Mouse (Mus musculus) forebrain, embryonic 12.5 days (tissue): ENCODE results near the gene Btbd1. TPM values are rescaled to one million over a fixed set of nuclear protein-coding genes. Genes with fewer than 3 reads are reported as not detected.

Source experiments
- ATAC-seq: fragments of 200-750 bp; cut with Nextera tagmentation; 2 replicates; pipeline ENCODE4 v1.8.0; 2017; ENCODE audit warnings: moderate TSS enrichment; ENCODE audit not compliant: low FRiP score
- H3K27ac ChIP-seq: fragments of 300-500 bp; sonication (generic); 2 replicates; pipeline ENCODE4 v1.5.1; 2016; ENCODE audit warnings: mild to moderate bottlenecking
- H3K27me3 ChIP-seq: fragments of 300-500 bp; sonication (generic); 2 replicates; pipeline ENCODE4 v1.6.1; 2016; ENCODE audit warnings: mild to moderate bottlenecking
- H3K36me3 ChIP-seq: fragments of 300-500 bp; sonication (generic); replicated peaks from 2 replicates; pipeline ENCODE4 v1.6.1; 2016; ENCODE audit warnings: mild to moderate bottlenecking
- H3K4me1 ChIP-seq: fragments of 300-500 bp; sonication (generic); 2 replicates; pipeline ENCODE4 v1.6.1; 2016
- H3K4me2 ChIP-seq: fragments of 300-500 bp; sonication (generic); 2 replicates; pipeline ENCODE4 v1.6.1; 2016; ENCODE audit warnings: mild to moderate bottlenecking, moderate library complexity
- H3K4me3 ChIP-seq: fragments of 300-500 bp; sonication (generic); replicated peaks from 2 replicates; pipeline ENCODE4 v1.5.1; 2016; ENCODE audit warnings: mild to moderate bottlenecking
- H3K9ac ChIP-seq: fragments of 300-500 bp; sonication (generic); 2 replicates; pipeline ENCODE4 v1.6.1; 2016; ENCODE audit warnings: mild to moderate bottlenecking
- H3K9me3 ChIP-seq: fragments of 300-500 bp; sonication (generic); 2 replicates; pipeline ENCODE4 v1.6.1; 2016
- WGBS: fragments of 180-500 bp; shearing (Covaris S2); methylation state at CpG from one replicate; pipeline ENCODE4 v1.1.7; 2016; 5-methylcytosine and 5-hydroxymethylcytosine counted together
- polyA plus RNA-seq: library from polyadenylated mRNA; unstranded; fragments of >200 nt; fragmentation: Nextera tagmentation; extraction: Ambion mirVana; gene quantifications from 2 replicates; pipeline ENCODE4 v1.2.1, GENCODE M21; 2016

Btbd1 gene
- polyA plus RNA-seq, 1 experiment from 2014 or later, result 101 TPM

DNA sequence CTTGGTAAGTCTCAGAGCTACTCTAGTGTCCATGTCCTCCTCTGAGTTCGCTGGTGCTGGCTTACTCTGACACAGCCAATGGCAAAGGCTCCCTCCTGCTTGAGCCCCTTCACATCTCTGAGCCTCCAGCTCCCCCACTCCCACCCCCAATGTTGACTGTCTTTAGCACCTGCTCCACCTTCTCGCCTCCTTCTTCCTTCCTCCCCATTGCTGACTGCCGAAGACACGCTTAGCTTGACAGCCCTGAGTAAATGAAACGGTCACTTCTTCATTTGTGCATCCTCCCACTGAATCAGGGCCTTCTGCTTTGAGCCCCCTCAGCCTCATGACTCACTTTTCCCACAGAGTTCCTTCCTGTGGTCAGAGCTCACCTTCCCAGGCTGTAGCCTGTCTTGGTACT, 31.8 kb upstream of the Btbd1 start:
- no peaks in the 10 kb centered on the region for H3K9me3 ChIP-seq
- H3K9ac ChIP-seq, result no peak overlapping the region
- no peak overlapping the region for H3K27ac ChIP-seq
- no peaks in the 10 kb centered on the region for H3K36me3 ChIP-seq
- no peak overlapping the region for H3K4me3 ChIP-seq
- H3K4me1 ChIP-seq, result peaks cover 25% of the 10 kb centered on the region
- no peak for ATAC-seq
- H3K27me3 ChIP-seq, result peaks cover 52% of the 10 kb centered on the region
- no peak overlapping the region for H3K4me2 ChIP-seq
- WGBS, result 87% methylated on average over 5 of the region's 5 CpGs

- Histone ChIP-seq H3K36me3 (no peaks in the 10 kb centered on the region), H3K9me3 (no peaks in the 10 kb centered on the region), H3K4me2 (peak overlapping the region; percentile 98; the same call in 1 of the 2 replicates), H3K27me3 (peaks cover 52% of the 10 kb centered on the region), H3K27ac (no peak overlapping the region), H3K4me3 (no peak overlapping the region), H3K9ac (no peak overlapping the region), H3K4me1 (peaks cover 26% of the 10 kb centered on the region)
- 54% methylated on average over 11 of the region's 11 CpGs for WGBS
- ATAC-seq, result no peak
Observed at GRCm38 (mm10) chr7:81860071-81860470, 30.8 kb upstream of the Btbd1 start.

- peaks cover 52% of the 10 kb centered on the region for H3K27me3 ChIP-seq
- peak; percentile 83 for ATAC-seq
- WGBS, result under 1% methylated on average over 64 of the region's 64 CpGs
Observed at GRCm38 (mm10) chr7:81858968-81859721, 29.9 kb upstream of the Btbd1 start, which contains the start of gene Tm6sf1. Tm6sf1 (plus strand) TSS chr7:81859001.

GRCm38 (mm10) chr7:81858236-81858635, 29.0 kb upstream of the Btbd1 start:
- ATAC-seq, result no peak
- Histone ChIP-seq H3K9me3 (no peaks in the 10 kb centered on the region), H3K4me1 (peaks cover 34% of the 10 kb centered on the region), H3K27me3 (peaks cover 52% of the 10 kb centered on the region), H3K27ac (no peak overlapping the region), H3K36me3 (no peaks in the 10 kb centered on the region), H3K4me3 (no peak overlapping the region), H3K9ac (no peak overlapping the region), H3K4me2 (peak overlapping the region; percentile 98)
- 3% methylated on average over 9 of the region's 9 CpGs for whole genome bisulfite sequencing

More at GRCm38 (mm10) chr7:81858968-81859721, 29.9 kb upstream of the Btbd1 start, which contains the start of gene Tm6sf1:
- peak within 1 kb of the TSS; percentile 98 for H3K4me2 ChIP-seq
- no peak within 1 kb of the TSS; the same call in 1 of the 2 replicates for H3K27ac ChIP-seq
- no peaks in the 10 kb centered on the region for H3K9me3 ChIP-seq
- H3K36me3 ChIP-seq, result no peaks in the 10 kb centered on the region
- peak within 1 kb of the TSS; percentile 71 for H3K9ac ChIP-seq
- peak within 1 kb of the TSS; percentile 64 for H3K4me3 ChIP-seq
- peaks cover 34% of the 10 kb centered on the region for H3K4me1 ChIP-seq

- H3K4me2 ChIP-seq, result no peak overlapping the region
- 77% methylated on average over 4 of the region's 4 CpGs for WGBS
- H3K4me1 ChIP-seq, result peaks cover 34% of the 10 kb centered on the region
- H3K27ac ChIP-seq, result no peak overlapping the region
- no peak overlapping the region for H3K9ac ChIP-seq
- H3K4me3 ChIP-seq, result no peak overlapping the region
- no peak for ATAC-seq
- H3K9me3 ChIP-seq, result no peaks in the 10 kb centered on the region
- no peaks in the 10 kb centered on the region for H3K36me3 ChIP-seq
- H3K27me3 ChIP-seq, result peaks cover 44% of the 10 kb centered on the region
Observed at GRCm38 (mm10) chr7:81856221-81856620, 27.0 kb upstream of the Btbd1 start.

- H3K9me3 ChIP-seq, result no peaks in the 10 kb centered on the region
- WGBS, result 71% methylated on average over 1 of the region's 1 CpGs
- H3K27ac ChIP-seq, result 0 out of 2 replicates have a peak within 1 kb of the TSS, but pooled peaks have one; percentile 19
- H3K4me2 ChIP-seq, result no peak within 1 kb of the TSS
- peaks cover 34% of the 10 kb centered on the region for H3K4me1 ChIP-seq
- H3K9ac ChIP-seq, result no peak within 1 kb of the TSS
- no peak within 1 kb of the TSS for H3K4me3 ChIP-seq
- no peaks in the 10 kb centered on the region for H3K36me3 ChIP-seq
- H3K27me3 ChIP-seq, result peaks cover 39% of the 10 kb centered on the region
- ATAC-seq, result no peak
Observed at GRCm38 (mm10) chr7:81855694-81856093, 26.5 kb upstream of the Btbd1 start, which contains the start of gene Gm10160. Gm10160 (minus strand) TSS chr7:81855794.

DNA sequence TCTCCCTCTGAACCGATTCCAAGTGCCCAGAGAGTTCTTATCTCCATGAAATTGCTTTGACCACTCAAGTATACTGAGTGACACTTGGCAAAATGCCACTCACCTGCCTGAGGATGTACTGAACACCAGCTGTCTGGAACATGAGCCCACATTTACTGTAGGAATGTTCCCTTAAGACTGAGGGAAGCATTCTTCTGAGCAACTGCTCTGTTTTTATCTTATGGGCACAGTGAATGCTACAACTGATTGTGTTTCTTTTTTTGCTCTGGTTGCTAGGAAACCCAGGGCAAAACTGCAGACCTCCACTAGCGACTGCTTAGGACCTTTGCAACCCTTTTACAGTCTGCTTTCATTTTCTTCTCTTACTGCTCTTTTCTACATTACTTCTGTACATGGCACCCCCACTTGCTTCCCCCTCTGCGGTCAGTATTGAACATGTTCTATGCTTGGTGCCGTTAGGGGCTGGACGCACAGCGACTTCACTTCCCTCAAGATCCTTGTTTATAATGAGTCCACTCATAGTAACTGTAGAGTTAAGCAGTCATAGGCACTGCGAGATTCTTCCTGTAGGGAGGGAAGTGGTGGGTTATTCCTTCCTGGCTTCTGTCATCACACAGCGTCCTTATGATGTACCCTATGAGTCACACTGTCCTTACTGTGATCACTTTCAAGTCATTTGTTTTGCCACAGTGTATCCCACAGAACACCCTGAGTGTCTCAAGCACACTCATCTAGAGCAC, 25.5 kb upstream of the Btbd1 start:
- Histone ChIP-seq H3K36me3 (no peaks in the 10 kb centered on the region), H3K9me3 (no peaks in the 10 kb centered on the region), H3K4me2 (no peak overlapping the region), H3K9ac (no peak overlapping the region), H3K4me1 (peaks cover 26% of the 10 kb centered on the region), H3K27ac (0 out of 2 replicates have a peak overlapping the region, but pooled peaks have one; percentile 19), H3K4me3 (no peak overlapping the region), H3K27me3 (peaks cover 29% of the 10 kb centered on the region)
- no peak for ATAC-seq
- WGBS, result 71% methylated on average over 8 of the region's 8 CpGs

DNA sequence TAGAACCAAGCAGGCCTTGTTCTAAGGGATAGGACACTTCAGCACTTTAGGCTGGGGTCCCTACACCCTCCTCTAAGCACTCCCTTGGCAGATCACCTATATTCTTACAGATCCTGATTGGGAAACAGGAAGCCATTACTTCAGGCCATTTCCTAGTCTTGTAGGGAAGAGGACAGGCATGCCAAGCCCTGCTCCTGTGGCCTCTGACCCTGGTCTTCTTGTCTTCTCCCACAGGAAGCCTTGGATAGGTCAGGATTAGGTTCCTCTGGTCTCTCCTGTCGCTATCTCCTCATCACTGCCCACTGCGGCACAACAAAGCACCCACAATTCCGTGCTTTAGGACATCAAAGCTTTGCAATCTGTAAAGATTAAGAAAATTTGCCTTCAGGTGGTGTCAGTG, 22.5 kb upstream of the Btbd1 start:
- Histone ChIP-seq H3K36me3 (no peaks in the 10 kb centered on the region), H3K9me3 (no peaks in the 10 kb centered on the region), H3K4me3 (no peak overlapping the region), H3K4me2 (no peak overlapping the region), H3K9ac (no peak overlapping the region), H3K4me1 (peaks cover 12% of the 10 kb centered on the region), H3K27ac (no peak overlapping the region), H3K27me3 (no peaks in the 10 kb centered on the region; the same call in 1 of the 2 replicates)
- 88% methylated on average over 3 of the region's 3 CpGs for WGBS
- no peak for ATAC-seq

GRCm38 (mm10) chr7:81850171-81850570, 20.9 kb upstream of the Btbd1 start:
- Histone ChIP-seq H3K27ac (no peak overlapping the region), H3K9me3 (no peaks in the 10 kb centered on the region), H3K27me3 (no peaks in the 10 kb centered on the region), H3K36me3 (no peaks in the 10 kb centered on the region), H3K4me3 (no peak overlapping the region), H3K9ac (no peak overlapping the region), H3K4me1 (peaks cover 15% of the 10 kb centered on the region), H3K4me2 (no peak overlapping the region)
- WGBS, result 86% methylated on average over 6 of the region's 6 CpGs
- no peak for ATAC-seq

DNA sequence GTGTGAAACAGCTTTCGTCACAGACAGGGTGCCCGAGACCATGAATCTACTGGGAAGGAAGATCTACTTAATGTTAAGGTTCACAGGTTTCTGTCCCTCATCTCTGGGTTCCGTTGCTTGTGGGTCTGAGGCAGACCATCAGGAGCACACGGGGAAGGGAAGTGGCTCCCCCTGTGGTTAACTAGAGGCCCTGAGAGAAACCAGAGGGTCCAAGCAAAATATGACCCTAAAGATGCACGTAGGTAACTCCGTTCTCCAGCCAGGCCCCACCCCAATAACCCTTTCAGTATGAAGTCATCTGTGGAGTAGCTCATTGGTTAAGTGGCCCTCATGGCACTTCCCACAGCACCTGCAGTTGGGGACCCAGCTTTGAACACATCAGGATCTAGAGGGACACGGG, 20.4 kb upstream of the Btbd1 start:
- H3K27ac ChIP-seq, result no peak overlapping the region
- no peak for ATAC-seq
- no peak overlapping the region for H3K9ac ChIP-seq
- WGBS, result 92% methylated on average over 7 of the region's 7 CpGs
- no peaks in the 10 kb centered on the region for H3K9me3 ChIP-seq
- no peak overlapping the region for H3K4me2 ChIP-seq
- peaks cover 10% of the 10 kb centered on the region for H3K4me1 ChIP-seq
- H3K27me3 ChIP-seq, result no peaks in the 10 kb centered on the region
- H3K4me3 ChIP-seq, result no peak overlapping the region
- no peaks in the 10 kb centered on the region for H3K36me3 ChIP-seq

GRCm38 (mm10) chr7:81849214-81849613, 20.0 kb upstream of the Btbd1 start:
- ATAC-seq, result no peak
- Histone ChIP-seq H3K27me3 (no peaks in the 10 kb centered on the region), H3K27ac (no peak overlapping the region), H3K4me3 (no peak overlapping the region), H3K4me2 (no peak overlapping the region), H3K9ac (no peak overlapping the region), H3K36me3 (no peaks in the 10 kb centered on the region), H3K4me1 (peaks cover 6% of the 10 kb centered on the region), H3K9me3 (no peaks in the 10 kb centered on the region)
- WGBS, result 95% methylated on average over 5 of the region's 5 CpGs

GRCm38 (mm10) chr7:81847777-81848176, 18.5 kb upstream of the Btbd1 start:
- no peaks in the 10 kb centered on the region for H3K9me3 ChIP-seq
- 19% methylated on average over 4 of the region's 4 CpGs for WGBS
- H3K27ac ChIP-seq, result no peak overlapping the region; the same call in 1 of the 2 replicates
- no peak overlapping the region for H3K9ac ChIP-seq
- no peaks in the 10 kb centered on the region for H3K36me3 ChIP-seq
- H3K27me3 ChIP-seq, result no peaks in the 10 kb centered on the region
- peak; percentile 72; the same call in 1 of the 2 replicates for ATAC-seq
- H3K4me2 ChIP-seq, result no peak overlapping the region
- H3K4me3 ChIP-seq, result no peak overlapping the region
- H3K4me1 ChIP-seq, result peaks cover 6% of the 10 kb centered on the region; the same call in 1 of the 2 replicates
